In genomic region chr11:106681138-106681537, GRCm38 (mm10) we compare ENCODE assay signal across 20 mouse cellular contexts.
DNase-seq lines count a peak whose midpoint lies in the region; ATAC-seq and TF ChIP-seq lines count a peak whose summit lies in the region.
"Had no signal": no experiment of that assay in that cellular context is flagged by ENCODE, and none has a peak within 500 bp of the region (broad histone marks: within the 10 kb centered on the region; RNA-seq: fewer than 3 reads in every experiment).

No protein-coding gene starts in this region.

- no peaks in the 10 kb centered on the region for H3K27me3 ChIP-seq in CH12.LX (replicated peaks)
- no peaks in the 10 kb centered on the region for H3K27me3 ChIP-seq in small intestine, adult 2 months (ENCODE audit: control insufficient read depth, insufficient read depth, low read length)
- H3K27me3 ChIP-seq: embryonic facial prominence, embryonic 12.5 days; forebrain, embryonic 12.5 days; heart, embryonic 15.5 days; hindbrain, embryonic 15.5 days had no signal

- dilution Hi-C loops in CH12.LX (cut with MboI; ENCODE audit: extremely low pct_ligation_motif_present, extremely low pct_unique_long_range_greater_than_20kb, low sequenced_read_pairs): no loop called here

- no peak for TF ChIP-seq CTCF in CH12.LX (conservative IDR thresholded peaks at IDR 0.05 in 1 of 2, IDR thresholded peaks at IDR 0.05 in 1 of 2; ENCODE audit: low read depth in 2 of 2, low read length in 2 of 2)
- TF ChIP-seq CTCF in small intestine, adult 2 months (IDR thresholded peaks at IDR 0.05; ENCODE audit: extremely low read depth, insufficient read length, insufficient replicate concordance, low read depth, low read length): no peak

- no peak for TF ChIP-seq EP300 in CH12.LX (IDR thresholded peaks at IDR 0.05; ENCODE audit: low read length)

- in situ Hi-C loops in CH12.LX (cut with MboI; ENCODE audit: low pct_ligation_motif_present, low pct_unique_long_range_greater_than_20kb, low sequenced_read_pairs): no loop called here

- no peak overlapping the region for H3K4me3 ChIP-seq in CH12.LX (replicated peaks in 1 of 3; ENCODE audit: low read depth in 2 of 3, low read length in 2 of 3, poor library complexity in 1 of 3)
- H3K4me3 ChIP-seq in small intestine, adult 2 months (ENCODE audit: low read depth, low read length): no peak overlapping the region
- H3K4me3 ChIP-seq: embryonic facial prominence, embryonic 12.5 days; forebrain, embryonic 12.5 days; heart, embryonic 15.5 days; hindbrain, embryonic 15.5 days had no signal

- H3K27ac ChIP-seq in CH12.LX (ENCODE audit: insufficient read depth, low read depth): no peak overlapping the region
- peak overlapping the region; percentile 54 for H3K27ac ChIP-seq in small intestine, adult 2 months (ENCODE audit: insufficient read depth, low read depth, low read length)
- H3K27ac ChIP-seq: embryonic facial prominence, embryonic 12.5 days; forebrain, embryonic 12.5 days; heart, embryonic 15.5 days; hindbrain, embryonic 15.5 days had no signal

- no peak overlapping the region for H3K9ac ChIP-seq in CH12.LX (ENCODE audit: insufficient read depth, low read depth)
- H3K9ac ChIP-seq: embryonic facial prominence, embryonic 12.5 days; forebrain, embryonic 12.5 days; forebrain, postnatal 0 days; heart, embryonic 15.5 days; hindbrain, embryonic 15.5 days had no signal

- H3K9me3 ChIP-seq in CH12.LX (replicated peaks; ENCODE audit: low read length): no peaks in the 10 kb centered on the region
- H3K9me3 ChIP-seq: embryonic facial prominence, embryonic 12.5 days; forebrain, embryonic 12.5 days; heart, embryonic 15.5 days; hindbrain, embryonic 15.5 days had no signal

- H3K79me2 ChIP-seq in CH12.LX (replicated peaks; ENCODE audit: control insufficient read depth, extremely low read depth, insufficient read depth, poor library complexity, severe bottlenecking): no peaks in the 10 kb centered on the region

- no peak for TF ChIP-seq RAD21 in CH12.LX (IDR thresholded peaks at IDR 0.05; ENCODE audit: low read depth, low read length)

- 88% methylated on average over 6 of the region's 6 CpGs for WGBS in small intestine, adult 2 months

- peaks cover 7 to 56% of the 10 kb centered on the region in 2 experiments for H3K4me1 ChIP-seq in CH12.LX (ENCODE audit: control insufficient read depth in 1 of 2, insufficient read depth in 2 of 2)
- peaks cover 14% of the 10 kb centered on the region for H3K4me1 ChIP-seq in small intestine, adult 2 months (ENCODE audit: control insufficient read depth, insufficient read depth, insufficient read length, low read length)
- H3K4me1 ChIP-seq: embryonic facial prominence, embryonic 12.5 days; forebrain, embryonic 12.5 days had no signal

- H3K36me3 ChIP-seq in CH12.LX (replicated peaks in 1 of 2; ENCODE audit: control insufficient read depth in 1 of 2, insufficient read depth in 1 of 2, low read length in 1 of 2): peaks cover 35 to 67% of the 10 kb centered on the region in 2 experiments
- no peaks in the 10 kb centered on the region for H3K36me3 ChIP-seq in small intestine, adult 2 months (ENCODE audit: control insufficient read depth, insufficient read depth, low read length)
- H3K36me3 ChIP-seq: embryonic facial prominence, embryonic 12.5 days; forebrain, embryonic 12.5 days; heart, embryonic 15.5 days; hindbrain, embryonic 15.5 days had no signal

- peak; percentile 38 for ATAC-seq in inflammation-experienced regulatory T-cells, adult 6 months
- ATAC-seq: forebrain, postnatal 0 days had no signal

- peak; percentile 71 for DNase-seq in CD4-positive, CD25-positive, alpha-beta regulatory T cell, adult 2 months (ENCODE audit: low read depth, low spot score)
- no peak for DNase-seq in CH12.LX (ENCODE audit: extremely low read depth)
- DNase-seq in layer of hippocampus, postnatal 10 days (ENCODE audit: low spot score in 2 of 2): no peak
- DNase-seq in frontal cortex, postnatal 36 days (ENCODE audit: low spot score in 2 of 2): no peak
- no peak for DNase-seq in frontal cortex, adult 2 months (ENCODE audit: extremely low spot score in 1 of 2, low spot score in 1 of 2)
- DNase-seq: adrenal gland, postnatal 10 days; cerebellum, adult 11-12 months; cerebellum, adult 9-10 months; cerebellum, postnatal 25 days; forebrain, postnatal 0 days; gastrocnemius, postnatal 36 days; heart, adult 18-20 months; kidney, adult 18-20 months had no signal

- TF ChIP-seq POLR2A in CH12.LX (IDR thresholded peaks at IDR 0.05; ENCODE audit: low read depth, low read length): no peak
- TF ChIP-seq POLR2A in small intestine, adult 2 months (IDR thresholded peaks at IDR 0.05; ENCODE audit: low read depth, low read length): no peak

- H3K4me2 ChIP-seq in CH12.LX (ENCODE audit: insufficient read depth, low read depth, poor library complexity, severe bottlenecking): no peak overlapping the region
- H3K4me2 ChIP-seq: embryonic facial prominence, embryonic 12.5 days; forebrain, embryonic 12.5 days; heart, embryonic 11.5 days; heart, embryonic 15.5 days; hindbrain, embryonic 15.5 days had no signal

TF ChIP-seq in CH12.LX, 34 proteins besides CTCF, POLR2A, EP300 and RAD21:
- no peak for TF ChIP-seq TBP (conservative IDR thresholded peaks at IDR 0.05; ENCODE audit: low read depth, low read length)
- TF ChIP-seq CHD1 (IDR thresholded peaks at IDR 0.05; ENCODE audit: low read depth, low read length): no peak
- 0 out of 2 replicates have a peak, but pooled peaks have one; percentile 56 for TF ChIP-seq MAFK (IDR thresholded peaks at IDR 0.05; ENCODE audit: insufficient replicate concordance, low read length)
- no peak for TF ChIP-seq ZMIZ1 (IDR thresholded peaks at IDR 0.05; ENCODE audit: low read depth, low read length)
- TF ChIP-seq BHLHE40 (IDR thresholded peaks at IDR 0.05; ENCODE audit: low read depth, low read length): no peak
- no peak for TF ChIP-seq RCOR1 (conservative IDR thresholded peaks at IDR 0.05; ENCODE audit: low read depth, low read length)
- no peak for TF ChIP-seq ZNF384 (IDR thresholded peaks at IDR 0.05; ENCODE audit: low read depth, low read length)
- no peak for TF ChIP-seq E2F4 (IDR thresholded peaks at IDR 0.05; ENCODE audit: insufficient replicate concordance, low read depth, low read length)
